Mouse (Mus musculus) stomach, embryonic 15.5 days (tissue): ENCODE measurements around the gene Gm4027. TPM values are rescaled to one million over a fixed set of nuclear protein-coding genes. Genes with fewer than 3 reads are reported as not detected.
"Not testable (repeated sequence)": the region's sequence is repeated elsewhere in the genome, so short reads cannot be mapped to it uniquely, and the experiment has no call there.

Experiments
- ATAC-seq: fragments of 200-750 bp; cut with Nextera tagmentation; 2 replicates; pipeline ENCODE4 v1.8.0; 2017; ENCODE audit warnings: low read depth, moderate number of reproducible peaks, moderate TSS enrichment; ENCODE audit not compliant: insufficient read depth, low FRiP score
- H3K27ac ChIP-seq: fragments of 300-500 bp; sonication (generic); 2 replicates; pipeline ENCODE4 v1.5.1; 2015; ENCODE audit warnings: mild to moderate bottlenecking, inconsistent platforms
- H3K27me3 ChIP-seq: fragments of 300-500 bp; sonication (generic); replicated peaks from 2 replicates; pipeline ENCODE4 v1.6.1; 2015; ENCODE audit warnings: inconsistent platforms
- H3K36me3 ChIP-seq: fragments of 300-500 bp; sonication (generic); 2 replicates; pipeline ENCODE4 v1.6.1; 2015; ENCODE audit warnings: inconsistent platforms
- H3K4me1 ChIP-seq: fragments of 300-500 bp; sonication (generic); 2 replicates; pipeline ENCODE4 v1.6.1; 2015; ENCODE audit warnings: inconsistent platforms
- H3K4me2 ChIP-seq: fragments of 300-500 bp; sonication (generic); 2 replicates; pipeline ENCODE4 v1.6.1; 2015; ENCODE audit warnings: mild to moderate bottlenecking, inconsistent platforms
- H3K4me3 ChIP-seq: fragments of 300-500 bp; sonication (generic); replicated peaks from 2 replicates; pipeline ENCODE4 v1.5.1; 2015; ENCODE audit warnings: inconsistent platforms
- H3K9ac ChIP-seq: fragments of 300-500 bp; sonication (generic); 2 replicates; pipeline ENCODE4 v1.6.1; 2015; ENCODE audit warnings: inconsistent platforms
- H3K9me3 ChIP-seq: fragments of 300-500 bp; sonication (generic); 2 replicates; pipeline ENCODE4 v1.6.1; 2016; ENCODE audit warnings: inconsistent platforms
- WGBS: fragments of 180-500 bp; shearing (Covaris S2); methylation state at CpG from one replicate; pipeline ENCODE4 v1.1.7; 2015; 5-methylcytosine and 5-hydroxymethylcytosine counted together
- polyA plus RNA-seq: library from polyadenylated mRNA; unstranded; fragments of >200 nt; fragmentation: Nextera tagmentation; extraction: Ambion mirVana; gene quantifications from 2 replicates; pipeline ENCODE4 v1.2.1, GENCODE M21; 2015

The Gm4027 gene
- polyA plus RNA-seq = not detected in 2 replicates

GRCm38 (mm10) chr12:87618569-87618968, at the start of gene Gm4027:
Gene Gm4027 (plus strand): TSS chr12:87618869.
- not testable (repeated sequence) for H3K27me3 ChIP-seq, H3K36me3 ChIP-seq, ATAC-seq, H3K4me1 ChIP-seq, H3K4me3 ChIP-seq, H3K27ac ChIP-seq, H3K9me3 ChIP-seq, H3K4me2 ChIP-seq, H3K9ac ChIP-seq
- WGBS = 86% methylated on average over 7 of the region's 7 CpGs

- H3K36me3 ChIP-seq, H3K4me3 ChIP-seq, H3K4me1 ChIP-seq, H3K4me2 ChIP-seq, H3K27me3 ChIP-seq, ATAC-seq, H3K27ac ChIP-seq, H3K9ac ChIP-seq, H3K9me3 ChIP-seq: not testable (repeated sequence)
- WGBS = 4% methylated on average over 2 of the region's 2 CpGs
Measured at GRCm38 (mm10) chr12:87601388-87601787, 17.3 kb upstream of the Gm4027 start.

DNA sequence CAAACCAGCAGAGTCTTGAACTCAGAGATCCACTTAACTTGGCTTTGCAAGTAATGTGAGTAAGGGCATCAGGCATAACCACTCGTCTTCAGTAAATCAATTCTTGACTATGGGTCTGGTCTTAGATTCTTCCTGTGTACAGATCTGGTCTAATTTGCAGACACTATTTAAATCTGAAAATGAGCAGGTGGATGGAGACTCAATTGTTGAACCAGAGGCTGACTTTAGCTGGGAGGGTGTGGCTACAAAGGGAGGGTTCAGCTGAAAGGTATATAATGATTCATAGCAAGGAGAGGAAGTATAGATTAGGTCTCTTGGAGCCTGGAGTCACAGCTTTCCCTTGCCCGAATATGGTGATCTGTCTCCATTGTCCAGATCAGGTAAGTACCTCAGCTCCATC, 16.3 kb upstream of the Gm4027 start, which contains the start of gene Oog1:
Oog1 (plus strand) TSS at position 301 of the 400 bp plus-strand sequence.
- ATAC-seq, H3K4me1 ChIP-seq, H3K4me3 ChIP-seq, H3K27ac ChIP-seq, H3K27me3 ChIP-seq, H3K36me3 ChIP-seq, H3K9ac ChIP-seq, H3K9me3 ChIP-seq, H3K4me2 ChIP-seq: not testable (repeated sequence)
- 66% methylated on average over 1 of the region's 2 CpGs for WGBS

DNA sequence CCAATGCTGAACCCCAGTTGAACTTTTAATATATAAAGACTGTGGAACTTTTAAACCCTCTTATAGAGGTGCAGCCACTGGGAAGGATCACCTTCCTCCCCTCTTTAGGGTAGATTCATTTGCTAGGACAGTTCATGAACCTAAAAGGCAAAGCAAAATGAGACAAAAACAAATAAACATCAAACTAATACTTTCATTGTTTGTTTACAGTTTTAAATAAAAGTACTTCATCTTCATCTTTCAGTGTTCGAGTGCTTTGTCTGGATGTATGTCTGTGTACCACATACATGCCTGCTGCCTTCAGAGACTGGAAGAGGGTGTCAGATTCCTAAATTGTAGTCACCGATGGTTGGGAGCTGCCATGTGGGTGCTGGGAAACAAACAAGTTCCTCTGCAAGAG, 25.9 kb downstream of the Gm4027 start, which contains the start of gene Gm16381:
Gm16381 (minus strand) TSS at position 101 of the 400 bp plus-strand sequence.
- not testable (repeated sequence) for H3K4me3 ChIP-seq, H3K36me3 ChIP-seq, H3K9me3 ChIP-seq, ATAC-seq, H3K4me2 ChIP-seq, H3K27ac ChIP-seq, H3K9ac ChIP-seq, H3K4me1 ChIP-seq, H3K27me3 ChIP-seq
- WGBS = 69% methylated on average over 1 of the region's 2 CpGs

DNA sequence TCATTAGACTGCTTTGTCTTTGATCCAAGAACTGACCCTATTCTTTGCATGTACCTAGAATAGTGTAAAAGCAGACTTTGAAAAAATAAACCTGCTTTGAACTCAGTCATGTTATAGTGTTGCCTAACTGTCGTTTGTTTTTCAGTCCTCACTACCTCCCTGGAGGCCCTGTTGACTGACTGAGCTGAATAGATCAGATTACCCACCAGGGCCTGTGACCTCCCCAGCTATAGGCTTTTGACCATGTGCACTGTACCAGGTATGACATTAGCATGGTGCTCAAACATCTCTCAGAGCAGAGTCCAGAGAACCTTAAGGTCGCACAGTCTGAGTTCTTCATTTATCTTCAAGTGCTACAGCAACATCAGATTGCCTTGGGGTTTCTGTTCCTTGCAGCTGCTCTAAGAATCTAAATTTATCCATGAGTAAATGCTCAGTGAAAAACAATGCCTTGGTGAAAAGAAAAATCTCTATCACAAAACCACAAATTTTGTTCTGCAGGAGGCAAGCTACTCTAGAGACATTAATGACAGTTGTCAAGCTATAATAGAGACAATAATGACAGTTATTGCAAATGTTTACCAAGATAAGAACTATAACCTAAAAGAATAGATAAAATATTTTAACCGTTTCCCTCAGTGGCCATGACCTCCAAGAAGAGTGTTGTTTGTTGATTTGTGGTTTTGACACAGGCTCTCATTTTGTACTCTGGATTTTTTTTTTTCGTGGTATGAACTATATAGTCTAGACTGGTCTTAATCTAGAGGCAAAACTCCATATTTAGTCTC, 34.4 kb downstream of the Gm4027 start:
- not testable (repeated sequence) for H3K4me1 ChIP-seq, H3K36me3 ChIP-seq, H3K27ac ChIP-seq, H3K4me2 ChIP-seq, H3K9me3 ChIP-seq, H3K4me3 ChIP-seq, ATAC-seq, H3K9ac ChIP-seq, H3K27me3 ChIP-seq
- 45% methylated on average over 2 of the region's 4 CpGs for WGBS

Other genes starting within 250 kb of the Gm4027 start
- 98.8 and 99.1 TPM in 2 replicates for gene Sptlc2, start 230.5 kb upstream of the Gm4027 start, polyA plus RNA-seq
- gene Slirp, start 175.0 kb upstream of the Gm4027 start, polyA plus RNA-seq = 287 and 303 TPM in 2 replicates
- 57.8 and 58.2 TPM in 2 replicates for gene Alkbh1, start 174.9 kb upstream of the Gm4027 start, polyA plus RNA-seq
- 112 and 113 TPM in 2 replicates for gene Snw1, start 146.6 kb upstream of the Gm4027 start, polyA plus RNA-seq
- gene Gm5788, start 124.1 kb upstream of the Gm4027 start, polyA plus RNA-seq = not detected in 2 replicates
- gene Gm8300, start 104.6 kb upstream of the Gm4027 start, polyA plus RNA-seq = not detected in 2 replicates
- not detected in 2 replicates for gene Oog1, start 16.2 kb upstream of the Gm4027 start, polyA plus RNA-seq
- gene Gm16381, start 25.8 kb downstream of the Gm4027 start, polyA plus RNA-seq = not detected in 2 replicates
- not detected in 2 replicates for gene Gm21319, start 156.9 kb downstream of the Gm4027 start, polyA plus RNA-seq
- gene Gm21936, start 176.6 kb downstream of the Gm4027 start, polyA plus RNA-seq = not detected in 2 replicates
- gene BB287469, start 197.7 kb downstream of the Gm4027 start, polyA plus RNA-seq = not detected in 2 replicates
- not detected in 2 replicates for gene Gm2001, start 223.5 kb downstream of the Gm4027 start, polyA plus RNA-seq